Mouse (Mus musculus): ENCODE measurements around the gene 7530416G11Rik. TPM values are rescaled to one million over a fixed set of nuclear protein-coding genes. Genes with fewer than 3 reads are reported as not detected.

Gene 7530416G11Rik
- total and polyA plus RNA-seq, 2 experiments from 2014 or later = not detected

GRCm38 (mm10) chr15:85463027-85463790 lies 39.8 kb downstream of the 7530416G11Rik start:
- H3K27ac ChIP-seq (ENCODE audit: low read depth, low read length) = 0 out of 2 replicates have a peak overlapping the region, but pooled peaks have one; percentile 7
- H3K4me2 ChIP-seq (ENCODE audit: low read depth, low read length, poor library complexity, severe bottlenecking) = no peak overlapping the region
- peaks cover 19% of the 10 kb centered on the region for H3K36me3 ChIP-seq (ENCODE audit: insufficient read depth, low read length)
- no peak overlapping the region for H3K9ac ChIP-seq (replicated peaks; ENCODE audit: low read length, poor library complexity, severe bottlenecking)
- ATAC-seq (ENCODE audit: low FRiP score) (no peak), DNase-seq (ENCODE audit: low spot score) (no peak)
- 29% methylated on average over 13 of the region's 13 CpGs for WGBS
- H3K4me1 ChIP-seq (ENCODE audit: insufficient read depth, low read length) = peaks cover 7% of the 10 kb centered on the region; the same call in 1 of the 2 replicates
- TF ChIP-seq CTCF (IDR thresholded peaks at IDR 0.05) = no peak
- H3K27me3 ChIP-seq (ENCODE audit: insufficient read depth, low read length) = no peaks in the 10 kb centered on the region
- no peak overlapping the region for H3K4me3 ChIP-seq (ENCODE audit: low read depth, low read length)
- H3K9me3 ChIP-seq (ENCODE audit: low read length) = no peaks in the 10 kb centered on the region

GRCm38 (mm10) chr15:85462138-85462537 lies 40.9 kb downstream of the 7530416G11Rik start:
- Histone ChIP-seq H3K9ac (replicated peaks; ENCODE audit: low read length, poor library complexity, severe bottlenecking) (no peak overlapping the region), H3K4me1 (ENCODE audit: insufficient read depth, low read length) (peaks cover 14% of the 10 kb centered on the region; the same call in 1 of the 2 replicates), H3K4me2 (ENCODE audit: low read depth, low read length, poor library complexity, severe bottlenecking) (no peak overlapping the region), H3K9me3 (ENCODE audit: low read length) (no peaks in the 10 kb centered on the region), H3K36me3 (ENCODE audit: insufficient read depth, low read length) (peaks cover 17% of the 10 kb centered on the region; the same call in 1 of the 2 replicates), H3K4me3 (ENCODE audit: low read depth, low read length) (no peak overlapping the region), H3K27me3 (ENCODE audit: insufficient read depth, low read length) (no peaks in the 10 kb centered on the region), H3K27ac (ENCODE audit: low read depth, low read length) (peak overlapping the region; percentile 7; the same call in 1 of the 2 replicates)
- ATAC-seq (ENCODE audit: low FRiP score) = no peak
- 39% methylated on average over 4 of the region's 4 CpGs for WGBS
- peak; percentile 32 for DNase-seq (ENCODE audit: low spot score)
- no peak for TF ChIP-seq CTCF (IDR thresholded peaks at IDR 0.05)

GRCm38 (mm10) chr15:85461541-85461940 lies 41.5 kb downstream of the 7530416G11Rik start:
- Histone ChIP-seq H3K9me3 (ENCODE audit: low read length) (no peaks in the 10 kb centered on the region), H3K4me3 (ENCODE audit: low read depth, low read length) (no peak overlapping the region), H3K36me3 (ENCODE audit: insufficient read depth, low read length) (peaks cover 17% of the 10 kb centered on the region; the same call in 1 of the 2 replicates), H3K27me3 (ENCODE audit: insufficient read depth, low read length) (no peaks in the 10 kb centered on the region), H3K9ac (replicated peaks; ENCODE audit: low read length, poor library complexity, severe bottlenecking) (no peak overlapping the region), H3K4me2 (ENCODE audit: low read depth, low read length, poor library complexity, severe bottlenecking) (no peak overlapping the region), H3K4me1 (ENCODE audit: insufficient read depth, low read length) (peaks cover 14% of the 10 kb centered on the region; the same call in 1 of the 2 replicates), H3K27ac (ENCODE audit: low read depth, low read length) (peak overlapping the region; percentile 8)
- TF ChIP-seq CTCF (IDR thresholded peaks at IDR 0.05) = no peak
- 21% methylated on average over 4 of the region's 4 CpGs for WGBS
- DNase-seq (ENCODE audit: low spot score) = peak; percentile 89
- ATAC-seq (ENCODE audit: low FRiP score) = peak; percentile 80

- ATAC-seq (ENCODE audit: low FRiP score) = no peak
- 11% methylated on average over 4 of the region's 4 CpGs for WGBS
- Histone ChIP-seq H3K4me1 (ENCODE audit: insufficient read depth, low read length) (peaks cover 14% of the 10 kb centered on the region; the same call in 1 of the 2 replicates), H3K9ac (replicated peaks; ENCODE audit: low read length, poor library complexity, severe bottlenecking) (no peak overlapping the region), H3K36me3 (ENCODE audit: insufficient read depth, low read length) (peaks cover 17% of the 10 kb centered on the region; the same call in 1 of the 2 replicates), H3K27ac (ENCODE audit: low read depth, low read length) (peak overlapping the region; percentile 62; the same call in 1 of the 2 replicates), H3K9me3 (ENCODE audit: low read length) (no peaks in the 10 kb centered on the region), H3K4me2 (ENCODE audit: low read depth, low read length, poor library complexity, severe bottlenecking) (no peak overlapping the region), H3K4me3 (ENCODE audit: low read depth, low read length) (no peak overlapping the region), H3K27me3 (ENCODE audit: insufficient read depth, low read length) (no peaks in the 10 kb centered on the region)
- peak; percentile 53 for DNase-seq (ENCODE audit: low spot score)
- no peak for TF ChIP-seq CTCF (IDR thresholded peaks at IDR 0.05)
Measured at GRCm38 (mm10) chr15:85458631-85459082, 44.4 kb downstream of the 7530416G11Rik start.

- ATAC-seq (ENCODE audit: low FRiP score) (no peak), DNase-seq (ENCODE audit: low spot score) (peak; percentile 62)
- H3K4me1 ChIP-seq (ENCODE audit: insufficient read depth, low read length) = peaks cover 14% of the 10 kb centered on the region; the same call in 1 of the 2 replicates
- no peaks in the 10 kb centered on the region for H3K27me3 ChIP-seq (ENCODE audit: insufficient read depth, low read length)
- TF ChIP-seq CTCF (IDR thresholded peaks at IDR 0.05) = no peak
- 20% methylated on average over 8 of the region's 8 CpGs for WGBS
- peaks cover 12% of the 10 kb centered on the region; the same call in 1 of the 2 replicates for H3K36me3 ChIP-seq (ENCODE audit: insufficient read depth, low read length)
- H3K4me2 ChIP-seq (ENCODE audit: low read depth, low read length, poor library complexity, severe bottlenecking) = no peak overlapping the region
- no peak overlapping the region for H3K4me3 ChIP-seq (ENCODE audit: low read depth, low read length)
- no peak overlapping the region for H3K9ac ChIP-seq (replicated peaks; ENCODE audit: low read length, poor library complexity, severe bottlenecking)
- no peaks in the 10 kb centered on the region for H3K9me3 ChIP-seq (ENCODE audit: low read length)
- H3K27ac ChIP-seq (ENCODE audit: low read depth, low read length) = no peak overlapping the region
Measured at GRCm38 (mm10) chr15:85457838-85458237, 45.2 kb downstream of the 7530416G11Rik start.

- 52% methylated on average over 8 of the region's 8 CpGs for WGBS
- no peak overlapping the region for H3K4me2 ChIP-seq (ENCODE audit: low read depth, low read length, poor library complexity, severe bottlenecking)
- H3K9ac ChIP-seq (replicated peaks; ENCODE audit: low read length, poor library complexity, severe bottlenecking) = no peak overlapping the region
- H3K4me1 ChIP-seq (ENCODE audit: insufficient read depth, low read length) = peaks cover 14% of the 10 kb centered on the region; the same call in 1 of the 2 replicates
- no peak overlapping the region for H3K4me3 ChIP-seq (ENCODE audit: low read depth, low read length)
- peak; percentile 33 for DNase-seq (ENCODE audit: low spot score)
- ATAC-seq (ENCODE audit: low FRiP score) = no peak
- no peak overlapping the region; the same call in 1 of the 2 replicates for H3K27ac ChIP-seq (ENCODE audit: low read depth, low read length)
- no peaks in the 10 kb centered on the region for H3K9me3 ChIP-seq (ENCODE audit: low read length)
- no peaks in the 10 kb centered on the region for H3K27me3 ChIP-seq (ENCODE audit: insufficient read depth, low read length)
- no peak for TF ChIP-seq CTCF (IDR thresholded peaks at IDR 0.05)
- 0 out of 2 replicates have a peak, but pooled peaks cover 9% of the 10 kb centered on the region for H3K36me3 ChIP-seq (ENCODE audit: insufficient read depth, low read length)
Measured at GRCm38 (mm10) chr15:85456891-85457290, 46.1 kb downstream of the 7530416G11Rik start.

Measured in midbrain, postnatal 0 days (tissue).